Comparison of ENCODE assay signal across 11 mouse cellular contexts in genomic region chr14:62341887-62342642, GRCm38 (mm10). TPM values are rescaled to one million over a fixed set of nuclear protein-coding genes. Genes with fewer than 3 reads are reported as not detected.
DNase-seq lines count a peak whose midpoint lies in the region; ATAC-seq and TF ChIP-seq lines count a peak whose summit lies in the region.
"Had no signal": no experiment of that assay in that cellular context is flagged by ENCODE, and none has a peak within 500 bp of the region (broad histone marks: within the 10 kb centered on the region; RNA-seq: fewer than 3 reads in every experiment).

No protein-coding gene starts in this region.

- H3K36me3 ChIP-seq in forebrain, embryonic 10.5 days (replicated peaks), result peaks cover 7% of the 10 kb centered on the region
- H3K36me3 ChIP-seq in forebrain, embryonic 11.5 days (ENCODE audit: control insufficient read depth, insufficient read depth, low read length), result no peaks in the 10 kb centered on the region
- H3K36me3 ChIP-seq in lung, embryonic 14.5 days (ENCODE audit: insufficient read depth), result 0 out of 2 replicates have a peak, but pooled peaks cover 2% of the 10 kb centered on the region
- H3K36me3 ChIP-seq: hindbrain, embryonic 15.5 days; neural tube, embryonic 13.5 days had no signal

- ATAC-seq in forebrain, embryonic 11.5 days (replicated peaks; ENCODE audit: low FRiP score), result no peak
- no peak for ATAC-seq in lung, embryonic 14.5 days (ENCODE audit: insufficient read depth)
- no peak for ATAC-seq in CD4-positive, CD25-positive, alpha-beta regulatory T cell, adult 4 months

- TF ChIP-seq CTCF in lung, embryonic 14.5 days (IDR thresholded peaks at IDR 0.05; ENCODE audit: low read depth), result no peak

- no peak overlapping the region for H3K9ac ChIP-seq in forebrain, embryonic 11.5 days (ENCODE audit: low read length)
- H3K9ac ChIP-seq in lung, embryonic 14.5 days, result no peak overlapping the region
- H3K9ac ChIP-seq: hindbrain, embryonic 15.5 days; neural tube, embryonic 13.5 days had no signal

- no peak for DNase-seq in forebrain, embryonic 10.5 days (ENCODE audit: extremely low spot score, low spot score)
- DNase-seq in forebrain, embryonic 11.5 days (ENCODE audit: low spot score), result no peak
- DNase-seq in lung, embryonic 14.5 days, result peak; percentile 65
- no peak for DNase-seq in lung, adult 18-20 months
- DNase-seq in cerebellum, postnatal 10 days, result peak; percentile 76 to 78
- peak; percentile 35 to 40 for DNase-seq in heart, postnatal 10 days
- DNase-seq in c-Kit-positive CD71-positive TER-119-positive erythroid progenitor cells, embryonic 14.5 days (ENCODE audit: low spot score), result no peak
- DNase-seq: spleen, adult 18-20 months had no signal

- 82% methylated on average over 8 of the region's 8 CpGs for WGBS in forebrain, embryonic 10.5 days
- WGBS in forebrain, embryonic 11.5 days, result 78% methylated on average over 8 of the region's 8 CpGs
- WGBS in lung, embryonic 14.5 days, result 45% methylated on average over 8 of the region's 8 CpGs

- H3K27me3 ChIP-seq in forebrain, embryonic 10.5 days (ENCODE audit: poor library complexity, severe bottlenecking), result no peaks in the 10 kb centered on the region
- H3K27me3 ChIP-seq in forebrain, embryonic 11.5 days (ENCODE audit: control insufficient read depth, insufficient read depth, low read length), result no peaks in the 10 kb centered on the region
- H3K27me3 ChIP-seq in lung, embryonic 14.5 days (ENCODE audit: insufficient read depth, low read length), result no peaks in the 10 kb centered on the region
- H3K27me3 ChIP-seq: hindbrain, embryonic 15.5 days; neural tube, embryonic 13.5 days had no signal

- H3K27ac ChIP-seq in forebrain, embryonic 10.5 days, result peak overlapping the region; percentile 58
- H3K27ac ChIP-seq in forebrain, embryonic 11.5 days (ENCODE audit: low read depth, low read length), result no peak overlapping the region
- no peak overlapping the region for H3K27ac ChIP-seq in lung, embryonic 14.5 days (ENCODE audit: low read depth)
- H3K27ac ChIP-seq: hindbrain, embryonic 15.5 days; neural tube, embryonic 13.5 days had no signal

- H3K4me3 ChIP-seq in forebrain, embryonic 10.5 days, result no peak overlapping the region
- H3K4me3 ChIP-seq in forebrain, embryonic 11.5 days (ENCODE audit: low read depth, low read length), result no peak overlapping the region
- no peak overlapping the region for H3K4me3 ChIP-seq in lung, embryonic 14.5 days (ENCODE audit: low read depth, low read length)
- H3K4me3 ChIP-seq: hindbrain, embryonic 15.5 days; neural tube, embryonic 13.5 days had no signal

- H3K9me3 ChIP-seq in forebrain, embryonic 10.5 days, result no peaks in the 10 kb centered on the region
- H3K9me3 ChIP-seq in forebrain, embryonic 11.5 days (ENCODE audit: control insufficient read depth, low read length), result no peaks in the 10 kb centered on the region
- no peaks in the 10 kb centered on the region for H3K9me3 ChIP-seq in lung, embryonic 14.5 days (ENCODE audit: low read depth, low read length)
- H3K9me3 ChIP-seq: hindbrain, embryonic 15.5 days; neural tube, embryonic 13.5 days had no signal

- intact Hi-C loops in heart, postnatal 10 days (cut with DNase I), result no loop called here

- H3K4me2 ChIP-seq in forebrain, embryonic 11.5 days (ENCODE audit: low read depth, low read length, severe bottlenecking), result no peak overlapping the region
- H3K4me2 ChIP-seq in lung, embryonic 14.5 days, result no peak overlapping the region
- H3K4me2 ChIP-seq: hindbrain, embryonic 15.5 days; neural tube, embryonic 13.5 days had no signal

- H3K4me1 ChIP-seq in forebrain, embryonic 10.5 days, result peaks cover 23% of the 10 kb centered on the region
- no peaks in the 10 kb centered on the region; the same call in 1 of the 2 replicates for H3K4me1 ChIP-seq in forebrain, embryonic 11.5 days (replicated peaks; ENCODE audit: control insufficient read depth, insufficient read depth, low read length)
- 0 out of 2 replicates have a peak, but pooled peaks cover 6% of the 10 kb centered on the region for H3K4me1 ChIP-seq in lung, embryonic 14.5 days (ENCODE audit: insufficient read depth)

RNA-seq across cellular contexts. Expression of gene Dleu7, which starts 49.2 kb away (rescaled TPM):
- 4.0 and 5.8 TPM in 2 replicates for polyA plus RNA-seq in forebrain, embryonic 10.5 days (2016; fragmentation: Nextera tagmentation; extraction: Ambion mirVana)
- 3.2 and 6.7 TPM in 2 replicates for polyA plus RNA-seq in forebrain, embryonic 11.5 days (2014; fragmentation: Nextera tagmentation; extraction: Ambion mirVana)
- 1.1 and 1.2 TPM in 2 replicates for polyA plus RNA-seq in lung, embryonic 14.5 days (2014; fragmentation: Nextera tagmentation; extraction: Ambion mirVana)
- total RNA-seq in heart, postnatal 10 days (2021), result under 1 TPM in 1 of 2 experiments, not detected in 1; 0.17 TPM
- polyA plus RNA-seq in CD4-positive, CD25-positive, alpha-beta regulatory T cell, adult 4 months (2017; shearing (Covaris generic)), result not detected

RNA-seq across cellular contexts. Expression of gene Rnaseh2b, which starts 49.7 kb away (rescaled TPM):
- 66.8 and 79.2 TPM in 2 replicates for polyA plus RNA-seq in forebrain, embryonic 10.5 days (2016; fragmentation: Nextera tagmentation; extraction: Ambion mirVana)
- polyA plus RNA-seq in forebrain, embryonic 11.5 days (2014; fragmentation: Nextera tagmentation; extraction: Ambion mirVana), result 61.8 and 71.7 TPM in 2 replicates
- polyA plus RNA-seq in lung, embryonic 14.5 days (2014; fragmentation: Nextera tagmentation; extraction: Ambion mirVana), result 73.7 and 79.2 TPM in 2 replicates
- 10 to 100 TPM; 21.1 to 26.8 TPM for total RNA-seq in heart, postnatal 10 days (2021)
- polyA plus RNA-seq in CD4-positive, CD25-positive, alpha-beta regulatory T cell, adult 4 months (2017; shearing (Covaris generic)), result 10 to 100 TPM; 24.5 to 34.1 TPM

Comparison
In these comparisons a context has a peak if more than half of its experiments do, and no peak if none do; other contexts are left out.
1. DNase-seq: peak in lung, embryonic 14.5 days (single experiment), cerebellum, postnatal 10 days (2 of 2) and heart, postnatal 10 days (2 of 2); none in forebrain, embryonic 10.5 days (single experiment), forebrain, embryonic 11.5 days (single experiment), lung, adult 18-20 months (0 of 2) and c-Kit-positive CD71-positive TER-119-positive erythroid progenitor cells, embryonic 14.5 days (single experiment).